Mouse (Mus musculus) central nervous system, embryonic 14 days (tissue): ENCODE results near the gene Reep6. TPM values are rescaled to one million over a fixed set of nuclear protein-coding genes. Genes with fewer than 3 reads are reported as not detected.

Experiments
- polyA plus RNA-seq: library from polyadenylated mRNA; depleted of rRNA; stranded (reverse); fragments of >200 nt; gene quantifications from 2 replicates; pipeline ENCODE4 v1.2.3, GENCODE M21; 2012; rRNA removed

Gene Reep6
- 2.2 and 3.2 TPM in 2 replicates for polyA plus RNA-seq

GRCm38 (mm10) chr10:80329273-80330081 lies at the start of gene Reep6, which contains the start of gene Pcsk4:
Reep6 (plus strand) TSS chr10:80329953.
Pcsk4 (minus strand) TSS chr10:80329498.

GRCm38 (mm10) chr10:80292251-80293146 lies 37.3 kb upstream of the Reep6 start, which contains the start of gene Rps15:
Rps15 (plus strand) TSS chr10:80292453.

GRCm38 (mm10) chr10:80295618-80296425 lies 33.9 kb upstream of the Reep6 start, which contains the start of gene Apc2:
Apc2 (plus strand) TSS chr10:80295977.

GRCm38 (mm10) chr10:80320340-80320760 lies 9.4 kb upstream of the Reep6 start, which contains the start of gene 2310011J03Rik:
2310011J03Rik (minus strand) TSS chr10:80320537.

GRCm38 (mm10) chr10:80348244-80348781 lies 18.6 kb downstream of the Reep6 start, which contains the start of gene Adamtsl5:
Adamtsl5 (minus strand) TSS chr10:80348412.

GRCm38 (mm10) chr10:80356001-80356682 lies 26.4 kb downstream of the Reep6 start, which contains the start of gene Plk5:
Plk5 (plus strand) TSS chr10:80356459.

Other genes starting within 250 kb of the Reep6 start
- 28.9 and 30.5 TPM in 2 replicates for gene Sbno2, start 224.4 kb upstream of the Reep6 start, polyA plus RNA-seq
- gene Stk11, start 214.2 kb upstream of the Reep6 start, polyA plus RNA-seq = 122 and 127 TPM in 2 replicates
- gene Atp5d, start 191.3 kb upstream of the Reep6 start, polyA plus RNA-seq = 370 and 392 TPM in 2 replicates
- gene Cbarp, start 189.1 kb upstream of the Reep6 start, polyA plus RNA-seq = 141 and 148 TPM in 2 replicates
- gene Midn, start 181.7 kb upstream of the Reep6 start, polyA plus RNA-seq = 166 and 189 TPM in 2 replicates
- gene Cirbp, start 164.0 kb upstream of the Reep6 start, polyA plus RNA-seq = 465 and 485 TPM in 2 replicates
- 19.6 and 22.3 TPM in 2 replicates for gene 1600002K03Rik, start 157.0 kb upstream of the Reep6 start, polyA plus RNA-seq
- gene Efna2, start 150.5 kb upstream of the Reep6 start, polyA plus RNA-seq = 44.2 and 45.0 TPM in 2 replicates
- 67.3 and 73.6 TPM in 2 replicates for gene Mum1, start 103.5 kb upstream of the Reep6 start, polyA plus RNA-seq
- 288 TPM in 2 replicates for gene Ndufs7, start 80.8 kb upstream of the Reep6 start, polyA plus RNA-seq
- 15.4 and 28.3 TPM in 2 replicates for gene Gamt, start 68.9 kb upstream of the Reep6 start, polyA plus RNA-seq
- 207 and 232 TPM in 2 replicates for gene Dazap1, start 68.5 kb upstream of the Reep6 start, polyA plus RNA-seq
- 2,757 and 2,767 TPM in 2 replicates for gene Rps15, start 37.5 kb upstream of the Reep6 start, polyA plus RNA-seq
- gene Apc2, start 34.0 kb upstream of the Reep6 start, polyA plus RNA-seq = 145 and 166 TPM in 2 replicates
- 29.7 and 29.8 TPM in 2 replicates for gene 2310011J03Rik, start 9.4 kb upstream of the Reep6 start, polyA plus RNA-seq
- gene Pcsk4, start 455 bp upstream of the Reep6 start, polyA plus RNA-seq = 4.5 and 6.3 TPM in 2 replicates
- 1.4 and 2.8 TPM in 2 replicates for gene Adamtsl5, start 18.5 kb downstream of the Reep6 start, polyA plus RNA-seq
- 2.6 and 2.9 TPM in 2 replicates for gene Plk5, start 26.5 kb downstream of the Reep6 start, polyA plus RNA-seq
- gene Mex3d, start 57.7 kb downstream of the Reep6 start, polyA plus RNA-seq = 86.4 and 98.5 TPM in 2 replicates
- 273 and 295 TPM in 2 replicates for gene Mbd3, start 69.6 kb downstream of the Reep6 start, polyA plus RNA-seq
- gene Uqcr11, start 76.9 kb downstream of the Reep6 start, polyA plus RNA-seq = 870 and 900 TPM in 2 replicates
- 145 and 156 TPM in 2 replicates for gene Tcf3, start 103.7 kb downstream of the Reep6 start, polyA plus RNA-seq
- 4.1 and 6.6 TPM in 2 replicates for gene Onecut3, start 164.9 kb downstream of the Reep6 start, polyA plus RNA-seq
- 0.58 and 0.81 TPM in 2 replicates for gene Atp8b3, start 209.2 kb downstream of the Reep6 start, polyA plus RNA-seq
- gene Rexo1, start 231.6 kb downstream of the Reep6 start, polyA plus RNA-seq = 59.5 and 61.4 TPM in 2 replicates
- 13.9 and 14.8 TPM in 2 replicates for gene Klf16, start 247.4 kb downstream of the Reep6 start, polyA plus RNA-seq